Mouse (Mus musculus): ENCODE data around the gene Flad1. TPM values are rescaled to one million over a fixed set of nuclear protein-coding genes. Genes with fewer than 3 reads are reported as not detected.
A peak's percentile ranks its signal among the peaks of the same experiment; 100 is the strongest.

Gene Flad1
- polyA plus RNA-seq, 1 experiment from 2014 or later: 31.9 TPM

GRCm38 (mm10) chr3:89421810-89422473 is 10.3 kb upstream of the Flad1 start:
- no peaks in the 10 kb centered on the region for H3K9me3 ChIP-seq
- peak; percentile 21 for DNase-seq (ENCODE audit: low spot score)
- 4% methylated on average over 22 of the region's 22 CpGs for WGBS
- H3K36me3 ChIP-seq: peaks cover 41% of the 10 kb centered on the region
- H3K27me3 ChIP-seq (ENCODE audit: insufficient read depth, poor library complexity, severe bottlenecking): no peaks in the 10 kb centered on the region
- H3K4me1 ChIP-seq (replicated peaks): peaks cover 46% of the 10 kb centered on the region
- peak overlapping the region; percentile 54 for H3K4me3 ChIP-seq
- peak overlapping the region; percentile 86 for H3K27ac ChIP-seq

GRCm38 (mm10) chr3:89421002-89421774 is 9.5 kb upstream of the Flad1 start:
- H3K4me3 ChIP-seq: peak overlapping the region; percentile 54
- H3K27ac ChIP-seq: peak overlapping the region; percentile 86
- no peaks in the 10 kb centered on the region for H3K9me3 ChIP-seq
- WGBS: 2% methylated on average over 11 of the region's 11 CpGs
- no peaks in the 10 kb centered on the region for H3K27me3 ChIP-seq (ENCODE audit: insufficient read depth, poor library complexity, severe bottlenecking)
- H3K36me3 ChIP-seq: peaks cover 37% of the 10 kb centered on the region
- H3K4me1 ChIP-seq (replicated peaks): peaks cover 53% of the 10 kb centered on the region
- DNase-seq (ENCODE audit: low spot score): peak; percentile 77

- 69% methylated on average over 2 of the region's 2 CpGs for WGBS
- no peaks in the 10 kb centered on the region for H3K9me3 ChIP-seq
- H3K27me3 ChIP-seq (ENCODE audit: insufficient read depth, poor library complexity, severe bottlenecking): no peaks in the 10 kb centered on the region
- peak overlapping the region; percentile 54 for H3K4me3 ChIP-seq
- DNase-seq (ENCODE audit: low spot score): no peak
- peaks cover 55% of the 10 kb centered on the region for H3K4me1 ChIP-seq (replicated peaks)
- peaks cover 37% of the 10 kb centered on the region for H3K36me3 ChIP-seq
- peak overlapping the region; percentile 86 for H3K27ac ChIP-seq
Measured at GRCm38 (mm10) chr3:89420421-89420820, 8.8 kb upstream of the Flad1 start.

GRCm38 (mm10) chr3:89419981-89420380 is 8.3 kb upstream of the Flad1 start:
- Histone ChIP-seq H3K27ac (peak overlapping the region; percentile 96), H3K4me1 (replicated peaks) (peaks cover 55% of the 10 kb centered on the region)
- 35% methylated on average over 3 of the region's 3 CpGs for WGBS

GRCm38 (mm10) chr3:89419571-89419970 is 7.9 kb upstream of the Flad1 start:
- peaks cover 37% of the 10 kb centered on the region for H3K36me3 ChIP-seq
- peaks cover 55% of the 10 kb centered on the region for H3K4me1 ChIP-seq (replicated peaks)
- peak; percentile 51 for DNase-seq (ENCODE audit: low spot score)
- no peaks in the 10 kb centered on the region for H3K27me3 ChIP-seq (ENCODE audit: insufficient read depth, poor library complexity, severe bottlenecking)
- H3K4me3 ChIP-seq: peak overlapping the region; percentile 70
- peak overlapping the region; percentile 96 for H3K27ac ChIP-seq
- WGBS: 3% methylated on average over 9 of the region's 9 CpGs
- H3K9me3 ChIP-seq: no peaks in the 10 kb centered on the region

More at GRCm38 (mm10) chr3:89419981-89420380, 8.3 kb upstream of the Flad1 start:
- no peak for DNase-seq (ENCODE audit: low spot score)
- H3K4me3 ChIP-seq: peak overlapping the region; percentile 70
- H3K9me3 ChIP-seq: no peaks in the 10 kb centered on the region
- H3K27me3 ChIP-seq (ENCODE audit: insufficient read depth, poor library complexity, severe bottlenecking): no peaks in the 10 kb centered on the region
- peaks cover 37% of the 10 kb centered on the region for H3K36me3 ChIP-seq

GRCm38 (mm10) chr3:89418861-89419250 is 7.2 kb upstream of the Flad1 start:
- Histone ChIP-seq H3K27me3 (ENCODE audit: insufficient read depth, poor library complexity, severe bottlenecking) (no peaks in the 10 kb centered on the region), H3K9me3 (no peaks in the 10 kb centered on the region), H3K4me3 (peak overlapping the region; percentile 70), H3K27ac (peak overlapping the region; percentile 96), H3K4me1 (replicated peaks) (peaks cover 55% of the 10 kb centered on the region), H3K36me3 (peaks cover 37% of the 10 kb centered on the region)
- WGBS: under 1% methylated on average over 16 of the region's 16 CpGs
- DNase-seq (ENCODE audit: low spot score): peak; percentile 83

GRCm38 (mm10) chr3:89418170-89418860 is 6.6 kb upstream of the Flad1 start, which contains the start of the genes Cks1b and Shc1:
TSS of gene Cks1b (minus strand) at chr3:89418383.
TSS of gene Shc1 (plus strand) at chr3:89418443.
- under 1% methylated on average over 39 of the region's 39 CpGs for WGBS
- Histone ChIP-seq H3K36me3 (peaks cover 36% of the 10 kb centered on the region), H3K9me3 (no peaks in the 10 kb centered on the region), H3K27me3 (ENCODE audit: insufficient read depth, poor library complexity, severe bottlenecking) (no peaks in the 10 kb centered on the region), H3K4me3 (peak within 1 kb of the TSS; percentile 70), H3K27ac (peak within 1 kb of the TSS; percentile 96), H3K4me1 (replicated peaks) (peaks cover 51% of the 10 kb centered on the region)
- DNase-seq (ENCODE audit: low spot score): peak; percentile 98

GRCm38 (mm10) chr3:89417840-89418169 is 6.1 kb upstream of the Flad1 start:
- Histone ChIP-seq H3K9me3 (no peaks in the 10 kb centered on the region), H3K36me3 (peaks cover 37% of the 10 kb centered on the region), H3K4me3 (peak overlapping the region; percentile 70), H3K27me3 (ENCODE audit: insufficient read depth, poor library complexity, severe bottlenecking) (no peaks in the 10 kb centered on the region), H3K27ac (peak overlapping the region; percentile 96), H3K4me1 (replicated peaks) (peaks cover 47% of the 10 kb centered on the region)
- no peak for DNase-seq (ENCODE audit: low spot score)
- WGBS: 0% methylated on average over 20 of the region's 20 CpGs

GRCm38 (mm10) chr3:89417131-89417530 is 5.5 kb upstream of the Flad1 start:
- Histone ChIP-seq H3K27ac (peak overlapping the region; percentile 96), H3K9me3 (no peaks in the 10 kb centered on the region), H3K4me1 (replicated peaks) (peaks cover 42% of the 10 kb centered on the region), H3K27me3 (ENCODE audit: insufficient read depth, poor library complexity, severe bottlenecking) (no peaks in the 10 kb centered on the region), H3K36me3 (peaks cover 38% of the 10 kb centered on the region), H3K4me3 (peak overlapping the region; percentile 70)
- DNase-seq (ENCODE audit: low spot score): no peak
- WGBS: 37% methylated on average over 2 of the region's 2 CpGs

- no peaks in the 10 kb centered on the region for H3K27me3 ChIP-seq (ENCODE audit: insufficient read depth, poor library complexity, severe bottlenecking)
- peak overlapping the region; percentile 70; the same call in 1 of the 2 replicates for H3K4me3 ChIP-seq
- no peak overlapping the region for H3K27ac ChIP-seq
- H3K4me1 ChIP-seq (replicated peaks): peaks cover 38% of the 10 kb centered on the region
- H3K36me3 ChIP-seq: peaks cover 38% of the 10 kb centered on the region
- DNase-seq (ENCODE audit: low spot score): no peak
- 96% methylated on average over 8 of the region's 8 CpGs for WGBS
- H3K9me3 ChIP-seq: no peaks in the 10 kb centered on the region
Measured at GRCm38 (mm10) chr3:89416158-89416557, 4.5 kb upstream of the Flad1 start.

GRCm38 (mm10) chr3:89410864-89411263 is 806 bp downstream of the Flad1 start:
- Histone ChIP-seq H3K27me3 (ENCODE audit: insufficient read depth, poor library complexity, severe bottlenecking) (no peaks in the 10 kb centered on the region), H3K4me1 (replicated peaks) (peaks cover 21% of the 10 kb centered on the region), H3K4me3 (peak overlapping the region; percentile 66), H3K36me3 (peaks cover 57% of the 10 kb centered on the region), H3K27ac (peak overlapping the region; percentile 83), H3K9me3 (no peaks in the 10 kb centered on the region)
- WGBS: 81% methylated on average over 10 of the region's 10 CpGs
- no peak for DNase-seq (ENCODE audit: low spot score)

GRCm38 (mm10) chr3:89409701-89410100 is 2.0 kb downstream of the Flad1 start:
- WGBS: 90% methylated on average over 3 of the region's 3 CpGs
- H3K27ac ChIP-seq: no peak overlapping the region
- no peak overlapping the region for H3K4me3 ChIP-seq
- peaks cover 57% of the 10 kb centered on the region for H3K36me3 ChIP-seq
- H3K4me1 ChIP-seq (replicated peaks): peaks cover 21% of the 10 kb centered on the region
- no peaks in the 10 kb centered on the region for H3K27me3 ChIP-seq (ENCODE audit: insufficient read depth, poor library complexity, severe bottlenecking)
- DNase-seq (ENCODE audit: low spot score): no peak
- H3K9me3 ChIP-seq: no peaks in the 10 kb centered on the region

Measured in hindbrain, embryonic 10.5 days (tissue).